Mouse (Mus musculus) CH12.LX (cell line): Measurements from ENCODE around the gene Erc1. TPM values are rescaled to one million over a fixed set of nuclear protein-coding genes. Genes with fewer than 3 reads are reported as not detected.
"Not testable (repeated sequence)": the region's sequence is repeated elsewhere in the genome, so short reads cannot be mapped to it uniquely, and the experiment has no call there.

ENCODE experiments used
- DNase-seq: peaks from one replicate; pipeline ENCODE4 v3.0.0-alpha.2; 2013; ENCODE audit errors: extremely low read depth
- H3K27ac ChIP-seq: 2 replicates; pipeline ENCODE4 v1.5.1; 2012; ENCODE audit warnings: low read depth, mild to moderate bottlenecking, control low read depth, moderate library complexity; ENCODE audit not compliant: insufficient read depth
- H3K27me3 ChIP-seq: replicated peaks from 2 replicates; pipeline ENCODE3; 2012; ENCODE audit warnings: inconsistent platforms
- H3K36me3 ChIP-seq, 2 experiments: replicated peaks in 1 of 2; 2 replicates each; pipeline versions ENCODE3 to v1.6.1; 2012; ENCODE audit warnings: inconsistent platforms in 1 of 2, low read length in 1 of 2, mild to moderate bottlenecking in 1 of 2, mixed read lengths in 1 of 2, moderate library complexity in 1 of 2; ENCODE audit not compliant: control insufficient read depth in 1 of 2, insufficient read depth in 1 of 2
- H3K4me1 ChIP-seq, 2 experiments: 2 replicates each; pipeline ENCODE4 v1.6.1; 2012; ENCODE audit warnings: inconsistent platforms in 1 of 2, moderate library complexity in 1 of 2; ENCODE audit not compliant: insufficient read depth in 2 of 2, control insufficient read depth in 1 of 2
- H3K4me2 ChIP-seq: 2 replicates; pipeline ENCODE4 v1.6.1; 2012; ENCODE audit warnings: low read depth, mild to moderate bottlenecking, control low read depth; ENCODE audit not compliant: poor library complexity, insufficient read depth, severe bottlenecking
- H3K4me3 ChIP-seq, 3 experiments: fragments of 150-350 bp in 1 of 3; sonication (generic) in 1 of 3; replicated peaks in 1 of 3; 2 replicates each; pipeline versions ENCODE3 to v1.5.1; 2011 to 2012; ENCODE audit warnings: low read depth in 2 of 3, low read length in 2 of 3, mild to moderate bottlenecking in 2 of 3, moderate library complexity in 2 of 3, control low read depth in 1 of 3, improper control_type of control experiment in 1 of 3, inconsistent platforms in 1 of 3, mixed read lengths in 1 of 3; ENCODE audit not compliant: poor library complexity in 1 of 3
- H3K79me2 ChIP-seq: replicated peaks from 2 replicates; pipeline ENCODE4 v1.6.1; 2012; ENCODE audit warnings: mild to moderate bottlenecking, moderate library complexity; ENCODE audit not compliant: control insufficient read depth, poor library complexity, insufficient read depth, severe bottlenecking; ENCODE audit errors: extremely low read depth
- H3K9ac ChIP-seq: 2 replicates; pipeline ENCODE4 v1.6.1; 2012; ENCODE audit warnings: low read depth, mild to moderate bottlenecking, control low read depth, moderate library complexity; ENCODE audit not compliant: insufficient read depth
- H3K9me3 ChIP-seq: replicated peaks from 2 replicates; pipeline ENCODE3; 2012; ENCODE audit warnings: low read length, inconsistent platforms, mixed read lengths
- BHLHE40 ChIP-seq: IDR thresholded peaks from 2 replicates; pipeline ENCODE4 v1.6.1; 2011; ENCODE audit warnings: mild to moderate bottlenecking, low read depth, low read length, improper control_type of control experiment
- CHD2 ChIP-seq: IDR thresholded peaks from 2 replicates; pipeline ENCODE4 v1.6.1; 2011; ENCODE audit warnings: low read length, improper control_type of control experiment
- CTCF ChIP-seq, 2 experiments: IDR thresholded peaks in 1 of 2; conservative IDR thresholded peaks in 1 of 2; 2 replicates each; pipeline ENCODE4 v1.5.1; 2011 to 2012; ENCODE audit warnings: low read depth in 2 of 2, low read length in 2 of 2, improper control_type of control experiment in 1 of 2, inconsistent platforms in 1 of 2, mild to moderate bottlenecking in 1 of 2, moderate library complexity in 1 of 2
- EP300 ChIP-seq: IDR thresholded peaks from 2 replicates; pipeline ENCODE4 v1.6.1; 2011; ENCODE audit warnings: low read length, improper control_type of control experiment
- HCFC1 ChIP-seq: IDR thresholded peaks from 2 replicates; pipeline ENCODE4 v1.6.1; 2012; ENCODE audit warnings: low read depth, mild to moderate bottlenecking, inconsistent platforms, low read length, improper control_type of control experiment
- JUN ChIP-seq: IDR thresholded peaks from 2 replicates; pipeline ENCODE4 v1.6.1; 2011; ENCODE audit warnings: low read depth, mild to moderate bottlenecking, low read length, improper control_type of control experiment, moderate library complexity; ENCODE audit not compliant: insufficient read depth
- JUND ChIP-seq: conservative IDR thresholded peaks from 2 replicates; pipeline ENCODE4 v1.6.1; 2011; ENCODE audit warnings: low read depth, low read length, improper control_type of control experiment
- KAT2A ChIP-seq: IDR thresholded peaks from 2 replicates; pipeline ENCODE4 v1.6.1; 2012; ENCODE audit warnings: low read length, improper control_type of control experiment, inconsistent platforms; ENCODE audit not compliant: insufficient replicate concordance
- MAFK ChIP-seq: IDR thresholded peaks from 2 replicates; pipeline ENCODE4 v1.6.1; 2011; ENCODE audit warnings: low read length, improper control_type of control experiment; ENCODE audit not compliant: insufficient replicate concordance
- MAX ChIP-seq: IDR thresholded peaks from 2 replicates; pipeline ENCODE4 v1.6.1; 2011; ENCODE audit warnings: low read length, improper control_type of control experiment
- MAZ ChIP-seq: IDR thresholded peaks from 2 replicates; pipeline ENCODE4 v1.6.1; 2012; ENCODE audit warnings: low read depth, mild to moderate bottlenecking, inconsistent platforms, low read length, improper control_type of control experiment, moderate library complexity
- MEF2A ChIP-seq: IDR thresholded peaks from 2 replicates; pipeline ENCODE4 v1.6.1; 2014; ENCODE audit warnings: low read depth, mild to moderate bottlenecking, inconsistent platforms, low read length, improper control_type of control experiment, borderline replicate concordance
- MXI1 ChIP-seq: IDR thresholded peaks from 2 replicates; pipeline ENCODE4 v1.6.1; 2011; ENCODE audit warnings: mild to moderate bottlenecking, low read depth, low read length, improper control_type of control experiment
- MYC ChIP-seq: IDR thresholded peaks from 2 replicates; pipeline ENCODE4 v1.6.1; 2011; ENCODE audit warnings: low read depth, mild to moderate bottlenecking, improper control_type of control experiment, low read length
- PAX5 ChIP-seq: IDR thresholded peaks from 2 replicates; pipeline ENCODE4 v1.6.1; 2012; ENCODE audit warnings: low read length, inconsistent platforms, mixed read lengths
- SMC3 ChIP-seq: IDR thresholded peaks from 2 replicates; pipeline ENCODE4 v1.6.1; 2011; ENCODE audit warnings: low read depth, low read length, improper control_type of control experiment
- TCF12 ChIP-seq: IDR thresholded peaks from 2 replicates; pipeline ENCODE4 v1.6.1; 2014; ENCODE audit warnings: low read depth, mild to moderate bottlenecking, inconsistent platforms, low read length, improper control_type of control experiment
- UBTF ChIP-seq: IDR thresholded peaks from 2 replicates; pipeline ENCODE4 v1.6.1; 2012; ENCODE audit warnings: low read depth, mild to moderate bottlenecking, inconsistent platforms, low read length, improper control_type of control experiment, moderate library complexity
- USF1 ChIP-seq: IDR thresholded peaks from 2 replicates; pipeline ENCODE4 v1.6.1; 2014; ENCODE audit warnings: low read depth, mild to moderate bottlenecking, inconsistent platforms, low read length, improper control_type of control experiment
- USF2 ChIP-seq: conservative IDR thresholded peaks from 2 replicates; pipeline ENCODE4 v1.6.1; 2011; ENCODE audit warnings: low read depth, low read length, improper control_type of control experiment
- ZC3H11A ChIP-seq: IDR thresholded peaks from 2 replicates; pipeline ENCODE4 v1.6.1; 2012; ENCODE audit warnings: low read depth, mild to moderate bottlenecking, inconsistent platforms, low read length, improper control_type of control experiment
- dilution Hi-C: fragments of 300-500 bp; cut with MboI; formaldehyde crosslinking; loops from 2 replicates; pipeline ENCODE4 v1.14.3; 2020; ENCODE audit warnings: low sequenced_read_pairs; ENCODE audit not compliant: extremely low pct_unique_long_range_greater_than_20kb, extremely low pct_ligation_motif_present
- in situ Hi-C: fragments of 300-500 bp; cut with MboI; formaldehyde crosslinking; loops from 3 replicates; pipeline ENCODE4 v1.14.3; 2019; ENCODE audit warnings: low sequenced_read_pairs, low pct_ligation_motif_present, low pct_unique_long_range_greater_than_20kb, mixed read lengths
- polyA plus RNA-seq: library from polyadenylated mRNA; unstranded; fragments of >175 nt; gene quantifications from 2 replicates; pipeline ENCODE4 v1.2.1, GENCODE M21; 2012; ENCODE audit warnings: low read depth; ENCODE audit not compliant: insufficient read length
- total RNA-seq, 2 experiments: library from RNA; depleted of rRNA; stranded (reverse); fragments of 300-350 nt in 1 of 2; fragments of >200 nt in 1 of 2; gene quantifications; 2 replicates each; pipeline ENCODE4 v1.2.3; 2012 to 2014

Gene Erc1
- total and polyA plus RNA-seq, 3 experiments: 1.4 to 3.3 (median 2.5) TPM

DNA sequence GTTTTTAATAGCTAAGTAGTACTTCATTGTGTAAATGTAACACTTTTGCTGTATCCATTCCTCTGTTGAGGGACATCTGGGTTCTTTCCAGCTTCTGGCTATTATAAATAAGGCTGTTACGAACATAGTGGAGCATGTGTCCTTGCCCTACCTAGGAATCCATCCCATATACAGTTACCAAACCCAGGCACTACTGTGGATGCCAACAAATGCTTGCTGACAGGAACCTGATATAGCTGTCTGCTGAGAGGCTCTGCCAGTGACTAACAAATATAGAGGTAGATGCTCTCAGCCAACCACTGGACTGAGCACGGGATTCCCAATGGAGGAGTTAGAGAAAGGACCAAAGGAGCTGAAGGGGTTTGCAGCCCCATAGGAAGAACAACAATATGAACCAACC, 193.2 kb downstream of the Erc1 start:
- H3K4me2 ChIP-seq, in situ Hi-C loops, H3K9ac ChIP-seq, H3K4me3 ChIP-seq, H3K79me2 ChIP-seq, H3K27ac ChIP-seq, H3K4me1 ChIP-seq, H3K27me3 ChIP-seq, H3K9me3 ChIP-seq, H3K36me3 ChIP-seq, dilution Hi-C loops, DNase-seq: not testable (repeated sequence)

DNA sequence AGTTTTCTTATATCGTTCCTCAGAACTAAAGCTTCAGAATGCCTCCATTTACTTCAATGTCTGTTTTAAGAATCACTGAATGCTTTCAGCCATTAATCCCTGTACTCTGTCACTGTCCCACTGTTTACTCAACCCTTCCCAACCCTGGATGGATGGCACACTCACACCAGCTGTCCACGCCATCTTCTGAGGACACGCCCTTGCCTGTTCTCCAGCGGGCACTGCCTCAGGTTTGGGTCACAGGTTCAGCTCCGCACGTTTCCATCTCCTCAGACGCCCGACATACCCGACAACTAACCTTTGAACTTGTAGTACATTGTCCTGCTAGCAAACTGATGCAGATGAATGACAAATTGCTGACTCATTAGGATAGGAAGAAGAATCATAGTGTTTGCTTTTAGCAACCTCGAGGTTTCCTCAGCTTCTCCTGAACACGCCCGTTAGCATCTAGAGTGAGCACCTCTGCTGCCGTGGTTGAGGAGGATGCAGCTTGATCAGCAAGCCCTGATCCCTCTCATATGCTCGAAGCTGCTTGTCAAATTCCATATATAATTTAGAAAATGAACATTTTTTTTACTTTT, 204.0 kb downstream of the Erc1 start:
- no peak for DNase-seq
- Histone ChIP-seq H3K4me3 (no peak overlapping the region), H3K4me2 (no peak overlapping the region), H3K9ac (no peak overlapping the region), H3K79me2 (no peaks in the 10 kb centered on the region), H3K9me3 (no peaks in the 10 kb centered on the region), H3K27me3 (no peaks in the 10 kb centered on the region), H3K4me1 (peaks cover 0 to 6% of the 10 kb centered on the region in 2 experiments; a peak in 1 of 4 replicates), H3K36me3 (no peaks in the 10 kb centered on the region), H3K27ac (no peak overlapping the region)
- in situ Hi-C loops (no loop called here), dilution Hi-C loops (no loop called here)
- no peak for TF ChIP-seq SMC3
- TF ChIP-seq EP300: no peak
- no peak for TF ChIP-seq TCF12
- no peak for TF ChIP-seq CTCF (conservative IDR thresholded peaks at IDR 0.05 in 1 of 2, IDR thresholded peaks at IDR 0.05 in 1 of 2; ENCODE audit: low read depth in 2 of 2, low read length in 2 of 2)
- no peak for TF ChIP-seq MAFK
- TF ChIP-seq PAX5: no peak
- TF ChIP-seq MAZ: no peak
- TF ChIP-seq HCFC1: no peak
- no peak for TF ChIP-seq KAT2A
- TF ChIP-seq USF2: no peak
- TF ChIP-seq USF1: no peak
- no peak for TF ChIP-seq MYC

DNA sequence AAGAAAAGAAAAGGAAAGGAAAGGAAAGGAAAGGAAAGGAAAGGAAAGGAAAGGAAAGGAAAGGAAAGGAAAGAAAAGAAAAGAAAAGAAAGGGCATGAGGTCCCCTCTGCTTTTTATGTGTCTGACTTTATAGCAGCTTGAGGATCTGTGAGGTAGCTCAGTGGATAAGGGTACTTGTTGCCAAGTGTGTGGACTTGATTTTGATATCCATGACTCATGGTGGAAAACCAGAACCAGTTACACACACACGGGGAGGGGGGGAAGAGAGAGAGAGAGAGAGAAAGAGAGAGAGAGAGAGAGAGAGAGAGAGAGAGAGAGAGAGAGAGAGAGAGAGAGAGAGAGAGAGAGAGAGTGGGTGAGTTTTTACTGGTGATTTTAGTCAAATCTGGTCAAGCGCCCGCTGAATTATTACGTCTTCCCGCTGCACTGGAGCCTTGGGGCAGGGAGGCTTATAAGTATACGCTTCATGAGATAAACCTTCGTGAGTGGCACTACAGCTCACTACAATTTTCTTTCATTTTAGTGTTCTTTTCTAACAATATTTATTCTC, 204.7 kb downstream of the Erc1 start:
- TF ChIP-seq MAX (no peak), UBTF (no peak), MEF2A (no peak), MXI1 (no peak), USF2 (no peak), JUND (no peak), JUN (no peak), TCF12 (no peak), CHD2 (no peak), BHLHE40 (no peak), ZC3H11A (no peak)
- no peak for DNase-seq
- H3K27ac ChIP-seq: no peak overlapping the region
- no peaks in the 10 kb centered on the region for H3K27me3 ChIP-seq
- H3K36me3 ChIP-seq: no peaks in the 10 kb centered on the region
- dilution Hi-C loops: no loop called here
- no peak overlapping the region for H3K4me2 ChIP-seq
- H3K79me2 ChIP-seq: no peaks in the 10 kb centered on the region
- peaks cover 0 to 6% of the 10 kb centered on the region in 2 experiments; a peak in 1 of 4 replicates for H3K4me1 ChIP-seq
- H3K4me3 ChIP-seq: no peak overlapping the region
- in situ Hi-C loops: no loop called here
- H3K9me3 ChIP-seq: no peaks in the 10 kb centered on the region
- no peak overlapping the region for H3K9ac ChIP-seq
